Mouse (Mus musculus): ENCODE data around the gene Ago3. TPM values are rescaled to one million over a fixed set of nuclear protein-coding genes. Genes with fewer than 3 reads are reported as not detected.

Gene Ago3
- polyA plus RNA-seq, 1 experiment from 2014 or later: 11.5 TPM

DNA sequence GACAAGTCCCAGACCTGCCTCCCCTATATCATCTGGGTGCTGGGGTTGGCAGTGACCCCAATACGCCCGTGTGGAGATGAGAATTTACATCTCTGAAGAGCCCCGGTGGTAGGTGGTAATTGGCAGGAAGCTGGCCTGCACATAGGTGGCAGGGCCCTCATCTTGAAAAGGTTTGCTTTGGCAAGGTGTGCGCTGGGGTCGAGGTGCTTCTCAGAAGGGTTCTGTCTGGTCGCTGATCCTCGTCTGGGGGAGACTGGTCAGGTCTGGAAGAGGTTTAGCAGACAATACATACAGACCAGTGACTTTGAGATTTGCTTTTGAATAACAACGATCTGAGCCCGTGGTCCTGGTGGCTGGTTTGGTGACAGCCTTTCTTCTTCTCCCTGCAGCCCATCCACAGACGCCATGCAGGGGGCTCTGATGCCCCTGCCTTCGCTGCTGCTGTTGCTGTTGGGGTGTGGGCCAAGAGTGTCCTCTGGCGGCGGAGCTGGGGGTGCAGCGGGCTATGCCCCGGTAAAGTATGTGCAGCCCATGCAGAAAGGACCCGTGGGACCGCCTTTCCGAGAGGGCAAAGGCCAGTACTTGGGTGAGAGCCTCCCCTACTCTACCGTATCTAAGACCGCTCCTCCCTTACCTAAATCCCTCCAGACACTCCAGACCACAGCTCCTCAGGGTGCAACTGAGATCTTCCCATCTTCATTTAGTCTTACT is 120.0 kb downstream of the Ago3 start:
- Histone ChIP-seq H3K4me3 (peak overlapping the region; percentile 13), H3K36me3 (no peaks in the 10 kb centered on the region), H3K27me3 (peaks cover 5% of the 10 kb centered on the region), H3K4me2 (peak overlapping the region; percentile 52), H3K9me3 (replicated peaks) (no peaks in the 10 kb centered on the region), H3K9ac (0 out of 2 replicates have a peak overlapping the region, but pooled peaks have one; percentile 14), H3K4me1 (replicated peaks) (peaks cover 13% of the 10 kb centered on the region), H3K27ac (no peak overlapping the region)
- no peak; the same call in 1 of the 2 replicates for ATAC-seq (replicated peaks; ENCODE audit: insufficient number of reproducible peaks, insufficient read depth, low FRiP score, low read depth)
- WGBS: 16% methylated on average over 20 of the region's 20 CpGs

DNA sequence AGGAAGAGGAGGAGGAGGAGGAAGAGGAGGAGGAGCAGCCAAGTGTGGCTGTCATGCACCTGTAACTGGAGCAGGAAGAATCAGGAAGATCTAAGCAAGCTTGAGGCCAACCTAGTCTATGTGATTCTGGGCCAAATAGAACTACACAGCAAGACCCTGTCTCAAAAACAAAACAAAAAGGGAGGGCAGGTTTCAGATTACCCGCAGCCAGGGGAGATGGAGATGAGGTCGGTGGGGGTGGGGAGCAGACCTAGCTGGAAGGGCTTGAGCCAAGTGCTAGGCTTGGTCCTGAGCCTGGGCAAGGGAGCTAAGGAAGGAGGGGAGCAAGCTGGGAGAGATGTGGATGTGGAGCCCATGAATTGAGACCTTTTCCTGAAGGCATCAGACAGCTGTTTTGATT is 122.5 kb downstream of the Ago3 start:
- Histone ChIP-seq H3K4me3 (no peak overlapping the region), H3K9ac (no peak overlapping the region), H3K9me3 (replicated peaks) (no peaks in the 10 kb centered on the region), H3K4me1 (replicated peaks) (peaks cover 12% of the 10 kb centered on the region), H3K36me3 (no peaks in the 10 kb centered on the region), H3K27me3 (peaks cover 20% of the 10 kb centered on the region), H3K4me2 (no peak overlapping the region), H3K27ac (no peak overlapping the region)
- ATAC-seq (replicated peaks; ENCODE audit: insufficient number of reproducible peaks, insufficient read depth, low FRiP score, low read depth): no peak
- 13% methylated on average over 2 of the region's 2 CpGs for WGBS

DNA sequence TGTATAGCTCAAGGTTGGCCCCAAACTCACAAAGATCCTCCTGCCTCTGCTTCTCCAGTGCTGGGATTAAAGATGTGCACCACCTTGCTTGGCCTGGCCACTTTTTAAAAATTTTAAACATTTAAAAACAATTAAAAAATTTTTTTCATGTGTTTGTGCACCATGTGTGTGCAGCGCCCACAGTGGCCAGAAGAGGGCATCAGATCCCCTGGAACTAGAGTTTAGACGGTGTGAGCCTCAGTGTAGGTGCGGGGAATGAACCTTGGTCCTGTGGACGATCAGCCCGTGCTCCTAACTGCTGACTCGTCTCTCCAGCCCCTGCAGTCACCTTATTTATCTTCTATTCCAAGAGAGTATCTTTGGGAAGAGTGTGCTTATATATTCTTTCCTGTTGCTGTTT is 123.3 kb downstream of the Ago3 start:
- 86% methylated on average over 6 of the region's 6 CpGs for WGBS
- no peak for ATAC-seq (replicated peaks; ENCODE audit: insufficient number of reproducible peaks, insufficient read depth, low FRiP score, low read depth)

DNA sequence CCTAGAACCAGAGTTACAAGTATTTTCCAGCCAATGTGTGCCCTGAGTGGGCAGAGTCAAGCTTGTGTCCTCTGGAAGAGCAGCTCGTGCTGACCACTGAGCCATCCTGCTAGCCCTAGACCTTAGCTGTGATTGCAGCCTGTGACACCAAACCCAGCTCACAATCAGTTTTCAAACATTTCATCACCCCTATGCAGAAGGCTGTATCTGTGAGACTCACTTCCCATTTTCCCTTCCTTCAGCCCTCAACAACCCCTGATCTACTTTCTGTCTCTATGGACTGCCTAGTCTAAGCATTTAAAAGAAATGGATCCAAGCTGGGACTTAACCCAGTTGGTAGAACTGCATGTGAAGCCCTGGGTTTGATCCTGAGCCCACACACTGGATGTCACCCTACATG is 123.9 kb downstream of the Ago3 start:
- Histone ChIP-seq H3K4me1 (replicated peaks) (peaks cover 25% of the 10 kb centered on the region), H3K27ac (no peak overlapping the region), H3K9ac (no peak overlapping the region), H3K4me3 (no peak overlapping the region), H3K9me3 (replicated peaks) (no peaks in the 10 kb centered on the region), H3K27me3 (peaks cover 34% of the 10 kb centered on the region), H3K4me2 (no peak overlapping the region), H3K36me3 (no peaks in the 10 kb centered on the region)
- ATAC-seq (replicated peaks; ENCODE audit: insufficient number of reproducible peaks, insufficient read depth, low FRiP score, low read depth): no peak
- WGBS: 92% methylated on average over 1 of the region's 1 CpGs

More for the DNA sequence above, 123.3 kb downstream of the Ago3 start:
- Histone ChIP-seq H3K9me3 (replicated peaks) (no peaks in the 10 kb centered on the region), H3K36me3 (no peaks in the 10 kb centered on the region), H3K27me3 (peaks cover 28% of the 10 kb centered on the region), H3K4me2 (no peak overlapping the region), H3K27ac (no peak overlapping the region), H3K4me1 (replicated peaks) (peaks cover 19% of the 10 kb centered on the region), H3K9ac (no peak overlapping the region), H3K4me3 (no peak overlapping the region)

DNA sequence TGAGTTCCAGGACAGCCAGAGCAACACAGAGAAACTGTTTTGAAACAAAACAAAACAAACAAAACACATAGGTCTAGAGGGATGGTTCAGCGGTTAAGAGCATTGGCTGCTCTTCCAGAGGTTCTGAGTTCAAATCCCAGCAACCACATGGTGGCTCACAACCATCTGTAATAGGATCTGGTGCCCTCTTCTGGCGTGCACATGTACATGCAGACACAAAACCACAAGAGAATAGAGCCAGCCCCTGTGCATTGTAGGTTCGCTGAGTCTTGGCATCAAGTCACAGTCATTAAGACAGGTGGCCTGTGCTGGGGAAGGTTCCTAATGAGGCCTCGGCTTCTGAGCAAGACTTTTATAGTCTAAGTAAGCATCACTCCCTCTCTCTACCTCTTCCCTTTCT is 125.5 kb downstream of the Ago3 start:
- Histone ChIP-seq H3K4me3 (no peak overlapping the region), H3K27ac (no peak overlapping the region), H3K4me1 (replicated peaks) (peaks cover 17% of the 10 kb centered on the region), H3K36me3 (no peaks in the 10 kb centered on the region), H3K9ac (no peak overlapping the region), H3K9me3 (replicated peaks) (no peaks in the 10 kb centered on the region), H3K4me2 (no peak overlapping the region), H3K27me3 (peaks cover 43% of the 10 kb centered on the region)
- WGBS: 66% methylated on average over 4 of the region's 4 CpGs
- no peak for ATAC-seq (replicated peaks; ENCODE audit: insufficient number of reproducible peaks, insufficient read depth, low FRiP score, low read depth)

DNA sequence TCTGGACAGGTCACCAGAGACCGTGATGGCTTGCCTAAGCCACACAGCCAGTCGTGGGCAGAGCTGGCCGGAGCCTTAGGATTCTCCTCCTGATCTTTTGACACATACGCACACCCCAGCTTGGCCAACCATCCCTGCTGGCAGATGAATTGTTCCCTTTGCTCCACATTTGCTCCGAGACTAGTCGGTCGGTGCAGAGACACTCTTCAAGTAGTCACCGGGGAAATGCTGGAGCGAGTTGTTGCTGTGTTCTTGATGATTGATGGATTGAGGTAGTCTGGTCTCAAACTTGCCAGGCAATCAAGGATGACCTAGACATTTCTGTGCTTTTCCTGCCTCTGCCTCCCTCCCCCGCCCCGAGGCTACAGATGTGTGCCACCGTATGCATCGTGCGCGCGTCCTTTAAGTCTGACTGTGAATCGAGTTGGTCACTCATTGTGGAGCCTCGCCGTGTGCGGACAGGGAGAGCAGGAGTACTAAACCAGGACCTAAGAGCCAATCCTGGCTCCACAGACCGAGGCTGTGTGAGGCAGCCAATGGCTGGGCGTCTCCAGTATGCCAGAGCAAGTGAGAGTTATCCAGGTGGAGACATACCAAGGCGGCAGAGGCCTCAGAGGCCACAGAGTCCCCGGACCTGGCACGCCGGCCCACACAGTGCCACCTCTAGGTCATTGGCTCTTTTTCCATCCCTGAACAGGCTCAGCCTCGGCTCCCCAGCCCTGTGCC is 127.6 kb downstream of the Ago3 start:
- Histone ChIP-seq H3K9ac (no peak overlapping the region), H3K9me3 (replicated peaks) (no peaks in the 10 kb centered on the region), H3K4me1 (replicated peaks) (peaks cover 24% of the 10 kb centered on the region), H3K27me3 (peaks cover 61% of the 10 kb centered on the region), H3K36me3 (no peaks in the 10 kb centered on the region), H3K4me2 (peak overlapping the region; percentile 59), H3K27ac (no peak overlapping the region; the same call in 1 of the 2 replicates), H3K4me3 (peak overlapping the region; percentile 32)
- WGBS: 12% methylated on average over 27 of the region's 27 CpGs
- no peak for ATAC-seq (replicated peaks; ENCODE audit: insufficient number of reproducible peaks, insufficient read depth, low FRiP score, low read depth)

DNA sequence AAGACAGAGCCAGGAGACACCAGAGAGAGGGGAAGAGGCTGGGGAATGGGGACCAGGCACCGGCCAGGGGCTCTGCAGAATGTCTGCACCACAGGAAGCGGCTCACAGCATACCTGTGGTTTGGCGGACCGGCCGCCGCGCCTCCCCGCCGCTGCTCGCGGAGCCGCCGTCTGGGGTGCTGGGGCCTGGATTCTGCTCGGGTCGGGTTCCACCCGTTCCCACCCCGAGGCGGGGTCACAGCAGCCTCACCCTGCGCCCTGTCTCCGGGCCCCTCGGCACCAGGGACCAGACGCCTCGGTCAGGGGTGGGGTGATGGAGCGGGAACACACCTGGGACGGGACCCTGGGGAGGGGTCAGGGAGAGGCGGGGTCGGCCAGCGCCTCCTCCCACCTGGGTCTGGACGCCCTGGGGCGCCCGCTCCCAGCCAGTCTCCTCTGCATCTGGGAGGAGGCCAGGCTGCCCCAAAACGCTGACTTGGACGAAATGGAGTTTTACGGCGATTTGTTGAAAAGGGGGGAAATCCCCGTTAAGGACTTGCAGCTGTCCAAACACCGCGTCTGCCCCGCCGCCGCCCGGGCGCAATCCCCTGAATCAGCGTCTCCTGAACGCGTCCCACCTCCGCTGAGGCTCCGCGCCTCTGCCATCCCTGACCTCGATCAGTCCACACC is 128.3 kb downstream of the Ago3 start:
- H3K27me3 ChIP-seq: peaks cover 65% of the 10 kb centered on the region
- WGBS: under 1% methylated on average over 50 of the region's 50 CpGs
- no peak for ATAC-seq (replicated peaks; ENCODE audit: insufficient number of reproducible peaks, insufficient read depth, low FRiP score, low read depth)

DNA sequence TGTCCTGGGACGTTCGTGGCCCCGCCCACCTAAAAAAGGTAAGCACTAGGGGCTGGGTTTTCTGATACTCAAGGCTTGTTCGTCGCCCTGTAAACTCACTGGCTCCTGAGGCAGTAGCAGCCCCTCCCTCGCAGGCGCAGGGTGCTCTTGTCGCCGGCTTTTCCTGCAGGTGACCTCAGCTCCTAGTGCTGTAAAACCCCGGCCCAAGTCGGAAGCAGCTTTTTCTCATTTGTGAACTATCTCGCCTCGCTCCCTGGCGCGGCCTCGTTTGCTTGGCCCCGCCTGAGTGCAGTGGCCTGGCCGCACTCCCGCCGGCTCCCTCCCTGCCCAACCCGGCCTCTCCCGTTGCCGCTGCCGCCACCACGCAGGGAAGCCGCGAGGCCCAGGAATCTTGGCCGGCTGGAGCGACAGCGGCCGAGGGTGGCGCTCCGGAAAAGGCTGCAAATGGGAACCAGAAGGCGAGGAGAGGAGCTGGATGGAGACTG is 132.7 kb downstream of the Ago3 start:
- peak overlapping the region; percentile 53 for H3K9ac ChIP-seq
- peaks cover 59% of the 10 kb centered on the region for H3K27me3 ChIP-seq
- no peaks in the 10 kb centered on the region for H3K9me3 ChIP-seq (replicated peaks)
- under 1% methylated on average over 34 of the region's 34 CpGs for WGBS
- H3K4me1 ChIP-seq (replicated peaks): peaks cover 25% of the 10 kb centered on the region
- peak overlapping the region; percentile 67 for H3K4me2 ChIP-seq
- no peak; the same call in 1 of the 2 replicates for ATAC-seq (replicated peaks; ENCODE audit: insufficient number of reproducible peaks, insufficient read depth, low FRiP score, low read depth)
- H3K4me3 ChIP-seq: peak overlapping the region; percentile 38
- H3K27ac ChIP-seq: peak overlapping the region; percentile 53; the same call in 1 of the 2 replicates
- no peaks in the 10 kb centered on the region for H3K36me3 ChIP-seq

More for the DNA sequence above, 128.3 kb downstream of the Ago3 start:
- Histone ChIP-seq H3K9me3 (replicated peaks) (no peaks in the 10 kb centered on the region), H3K4me1 (replicated peaks) (peaks cover 31% of the 10 kb centered on the region), H3K9ac (no peak overlapping the region), H3K36me3 (no peaks in the 10 kb centered on the region), H3K4me2 (peak overlapping the region; percentile 59), H3K27ac (peak overlapping the region; percentile 10; the same call in 1 of the 2 replicates), H3K4me3 (peak overlapping the region; percentile 32)

DNA sequence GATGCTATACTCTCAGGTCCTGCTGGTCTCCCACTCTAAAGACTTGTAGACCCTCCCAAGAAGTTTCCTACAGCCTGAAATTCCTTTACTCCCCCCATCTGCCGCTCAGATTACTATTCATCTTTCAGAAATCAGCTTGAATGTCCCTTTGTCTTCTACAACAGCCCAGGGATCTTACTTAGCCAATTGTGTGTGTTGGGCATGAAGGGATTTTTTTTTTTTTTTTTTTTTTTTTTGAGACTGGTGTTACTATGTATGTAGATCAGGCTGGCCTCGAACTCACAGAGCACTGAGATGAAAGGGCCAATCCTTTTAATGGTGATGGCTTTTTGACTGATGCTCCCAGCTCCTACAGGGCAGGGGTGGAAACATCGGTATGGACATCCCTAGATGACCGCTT is 133.4 kb downstream of the Ago3 start:
- peak overlapping the region; percentile 67 for H3K4me2 ChIP-seq
- H3K9ac ChIP-seq: no peak overlapping the region
- H3K27me3 ChIP-seq: peaks cover 53% of the 10 kb centered on the region
- ATAC-seq (replicated peaks; ENCODE audit: insufficient number of reproducible peaks, insufficient read depth, low FRiP score, low read depth): no peak
- H3K4me1 ChIP-seq (replicated peaks): peaks cover 18% of the 10 kb centered on the region
- WGBS: 48% methylated on average over 4 of the region's 4 CpGs
- no peak overlapping the region for H3K27ac ChIP-seq
- H3K9me3 ChIP-seq (replicated peaks): no peaks in the 10 kb centered on the region
- H3K36me3 ChIP-seq: no peaks in the 10 kb centered on the region
- no peak overlapping the region for H3K4me3 ChIP-seq

DNA sequence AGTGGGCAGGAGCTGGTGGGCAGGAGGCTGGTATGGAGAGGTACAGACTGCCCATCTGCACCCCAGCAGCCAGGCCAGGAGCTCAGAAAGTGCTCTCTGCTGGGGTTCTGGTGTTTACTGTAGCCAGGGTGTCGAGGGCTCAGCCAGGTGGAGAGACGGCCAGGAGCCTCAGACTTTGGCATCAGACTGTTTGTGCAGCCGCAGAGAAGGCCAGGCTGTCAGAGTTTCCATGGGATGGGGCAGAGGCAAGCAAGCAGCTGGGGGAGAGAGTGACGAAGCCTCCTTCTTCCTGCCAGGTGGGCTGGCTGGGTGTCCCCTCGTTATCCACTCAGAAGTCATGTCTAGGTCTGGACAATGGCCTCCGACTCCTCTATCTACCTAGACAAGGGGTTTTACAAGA is 134.2 kb downstream of the Ago3 start:
- no peak overlapping the region for H3K9ac ChIP-seq
- peaks cover 13% of the 10 kb centered on the region for H3K4me1 ChIP-seq (replicated peaks)
- no peak for ATAC-seq (replicated peaks; ENCODE audit: insufficient number of reproducible peaks, insufficient read depth, low FRiP score, low read depth)
- no peaks in the 10 kb centered on the region for H3K9me3 ChIP-seq (replicated peaks)
- no peak overlapping the region for H3K4me3 ChIP-seq
- no peak overlapping the region for H3K27ac ChIP-seq
- 69% methylated on average over 6 of the region's 6 CpGs for WGBS
- no peaks in the 10 kb centered on the region for H3K36me3 ChIP-seq
- no peak overlapping the region for H3K4me2 ChIP-seq
- peaks cover 51% of the 10 kb centered on the region for H3K27me3 ChIP-seq

DNA sequence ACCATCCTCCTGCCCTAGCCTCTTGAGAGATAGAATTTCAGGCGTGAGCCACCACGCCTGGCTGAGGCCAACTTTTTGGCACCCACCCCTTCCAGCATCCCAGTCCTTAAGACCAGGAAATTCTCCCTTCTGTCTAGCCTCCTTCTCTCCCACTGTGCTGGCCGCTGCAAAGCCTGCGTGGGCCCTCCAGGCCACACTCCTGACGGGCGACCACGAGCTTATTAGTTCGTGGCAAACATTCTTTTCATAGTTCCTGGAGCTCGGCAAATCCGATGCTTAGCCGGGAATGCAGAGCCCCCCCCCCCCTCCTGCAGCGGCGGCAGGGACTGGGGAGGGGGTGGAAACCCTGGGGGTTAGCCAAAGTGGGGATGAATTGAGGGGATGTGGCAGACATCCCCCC is 138.2 kb downstream of the Ago3 start:
- H3K36me3 ChIP-seq: no peaks in the 10 kb centered on the region
- ATAC-seq (replicated peaks; ENCODE audit: insufficient number of reproducible peaks, insufficient read depth, low FRiP score, low read depth): no peak
- WGBS: 16% methylated on average over 13 of the region's 13 CpGs
- no peak overlapping the region for H3K9ac ChIP-seq
- H3K9me3 ChIP-seq (replicated peaks): no peaks in the 10 kb centered on the region
- H3K4me3 ChIP-seq: no peak overlapping the region
- peaks cover 21% of the 10 kb centered on the region for H3K4me1 ChIP-seq (replicated peaks)
- no peak overlapping the region for H3K4me2 ChIP-seq
- no peak overlapping the region for H3K27ac ChIP-seq
- peaks cover 55% of the 10 kb centered on the region for H3K27me3 ChIP-seq
